Mouse (Mus musculus): Measurements from ENCODE around the gene Ube2j1. TPM values are rescaled to one million over a fixed set of nuclear protein-coding genes. Genes with fewer than 3 reads are reported as not detected.

The Ube2j1 gene
- total RNA-seq, 2 experiments from 2014 or later = 40.3 to 52.6 TPM

- no peak for ATAC-seq (replicated peaks; ENCODE audit: poor library complexity, severe bottlenecking)
These were observed 21.1 kb upstream of the Ube2j1 start for GRCm38 (mm10) chr4:33010078-33010477.

GRCm38 (mm10) chr4:33012484-33012883, 18.7 kb upstream of the Ube2j1 start:
- no peak for ATAC-seq (replicated peaks; ENCODE audit: poor library complexity, severe bottlenecking)

- peak; percentile 93 for ATAC-seq (replicated peaks; ENCODE audit: poor library complexity, severe bottlenecking)
These were observed 12.7 kb upstream of the Ube2j1 start for GRCm38 (mm10) chr4:33018361-33018999.

DNA sequence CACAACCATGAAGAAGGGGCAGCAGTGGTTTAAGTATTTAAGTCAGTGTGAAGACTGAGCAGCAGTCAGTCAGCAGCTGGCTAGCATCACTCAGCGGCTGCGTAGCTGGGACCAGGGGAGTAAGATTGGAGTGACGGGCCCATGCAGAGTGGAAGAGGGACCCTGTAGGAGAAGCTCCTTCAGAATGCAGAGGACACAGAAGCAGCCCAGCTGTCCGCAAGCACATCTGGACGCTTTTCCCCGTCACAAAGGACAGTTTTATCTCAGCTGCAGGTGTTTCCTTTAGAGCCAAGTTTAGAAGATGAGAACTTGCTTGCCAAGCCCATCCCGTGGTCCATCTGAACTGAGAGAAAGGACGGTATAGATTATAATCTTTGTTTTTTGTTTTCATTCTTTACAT, 6.8 kb upstream of the Ube2j1 start:
- no peak for ATAC-seq (replicated peaks; ENCODE audit: poor library complexity, severe bottlenecking)

DNA sequence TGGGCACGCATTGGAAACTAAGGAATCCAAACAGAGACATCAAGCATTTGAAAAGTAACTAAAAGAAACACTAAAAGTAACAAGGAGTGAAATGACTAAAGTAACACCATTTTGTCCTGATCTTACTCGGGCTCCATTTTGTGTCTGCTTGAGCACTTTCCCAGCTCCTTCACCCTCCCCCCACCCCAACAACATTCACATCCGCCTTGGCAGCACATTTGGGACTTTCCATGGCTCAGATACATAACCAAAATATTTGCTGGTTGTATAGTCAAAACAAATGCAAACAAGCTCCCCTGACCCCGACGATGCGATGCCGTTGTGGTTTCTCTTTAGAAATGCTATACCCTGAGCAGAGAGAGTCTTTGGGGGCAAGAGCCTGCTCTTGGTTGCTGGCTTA, 2.1 kb upstream of the Ube2j1 start:
- no peak for ATAC-seq (replicated peaks; ENCODE audit: poor library complexity, severe bottlenecking)

DNA sequence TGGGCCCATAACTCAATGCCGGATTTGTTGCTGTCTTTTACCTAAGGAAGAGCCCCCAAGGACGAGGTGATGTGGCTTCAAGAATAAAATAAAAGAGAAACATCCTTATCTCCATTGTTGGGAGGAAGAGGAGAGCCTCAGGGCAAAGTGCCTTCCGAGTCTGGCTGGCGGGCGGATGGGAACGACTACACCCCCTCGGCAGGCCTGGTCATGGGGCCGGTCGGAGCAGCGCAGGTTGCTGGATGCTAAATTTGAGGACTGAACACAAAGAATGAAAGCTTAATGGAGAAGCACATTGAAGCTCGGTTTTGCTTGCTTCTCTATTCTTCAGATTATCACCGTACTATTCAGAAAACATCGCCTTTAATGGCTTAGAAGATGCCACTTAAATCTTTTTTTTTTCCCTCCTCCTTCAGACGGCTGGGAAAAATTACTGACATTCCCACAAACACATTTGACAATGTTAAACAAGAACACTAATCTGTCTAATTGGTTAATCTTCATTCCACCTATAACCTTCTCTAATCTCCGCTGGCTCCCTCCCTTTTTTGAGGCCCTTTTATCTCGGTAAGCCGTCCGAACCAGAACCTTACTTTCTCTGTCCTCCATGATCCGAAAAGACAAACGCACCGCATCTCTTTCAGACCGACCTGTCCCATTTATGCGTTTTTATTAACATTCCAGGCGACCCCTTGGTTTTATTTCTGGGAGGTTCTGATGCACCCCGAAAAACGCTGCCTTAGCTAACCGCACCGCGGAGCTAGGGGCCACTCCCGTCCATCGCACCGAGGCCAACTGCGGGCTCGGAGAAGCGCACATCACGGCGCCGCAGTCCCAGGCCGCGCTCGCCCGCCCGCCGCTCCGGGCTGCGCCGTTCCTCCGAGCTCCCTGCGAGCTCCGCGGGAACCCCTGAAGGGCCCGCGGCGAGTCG, 687 bp upstream of the Ube2j1 start:
- peak; percentile 40; the same call in 1 of the 2 replicates for ATAC-seq (replicated peaks; ENCODE audit: poor library complexity, severe bottlenecking)

- no peak for ATAC-seq (replicated peaks; ENCODE audit: poor library complexity, severe bottlenecking)
These were observed 829 bp downstream of the Ube2j1 start for GRCm38 (mm10) chr4:33032045-33032444.

DNA sequence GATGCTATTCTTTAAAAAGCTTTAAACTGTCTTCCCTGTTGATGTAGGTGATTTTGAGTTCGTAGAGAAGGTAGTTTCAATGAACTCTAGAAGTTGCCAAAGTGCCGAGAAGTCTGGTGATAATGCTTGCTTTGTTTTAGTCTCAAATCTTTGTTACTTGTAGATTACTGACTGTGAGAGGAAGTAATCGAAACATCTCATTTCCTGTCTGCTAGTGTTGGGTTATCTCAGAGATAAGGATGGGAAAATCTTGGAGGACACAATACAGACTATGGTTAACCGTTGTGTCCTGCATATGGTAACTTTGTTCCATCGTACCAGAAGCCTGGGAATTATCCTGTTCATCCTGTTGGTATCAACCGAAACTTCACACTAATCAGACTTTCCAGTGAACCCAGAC, 2.3 kb downstream of the Ube2j1 start:
- no peak for ATAC-seq (replicated peaks; ENCODE audit: poor library complexity, severe bottlenecking)

- no peak for ATAC-seq (replicated peaks; ENCODE audit: poor library complexity, severe bottlenecking)
These were observed 8.6 kb downstream of the Ube2j1 start for GRCm38 (mm10) chr4:33039826-33040225.

DNA sequence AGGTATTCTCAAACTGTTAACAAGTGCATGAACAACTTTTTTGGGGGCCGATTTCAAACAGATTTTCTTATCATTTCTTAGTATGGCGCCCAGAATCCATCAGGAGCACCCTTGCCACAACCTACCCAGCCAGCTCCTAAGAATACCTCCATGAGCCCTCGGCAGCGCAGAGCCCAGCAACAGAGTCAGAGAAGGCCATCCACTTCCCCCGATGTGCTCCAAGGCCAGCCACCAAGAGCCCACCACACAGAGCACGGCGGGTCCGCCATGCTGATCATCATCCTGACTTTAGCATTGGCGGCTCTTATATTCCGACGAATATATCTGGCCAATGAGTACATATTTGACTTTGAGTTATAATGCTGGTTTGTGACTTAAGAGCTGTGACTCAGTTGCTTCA, 18.4 kb downstream of the Ube2j1 start:
- ATAC-seq (replicated peaks; ENCODE audit: poor library complexity, severe bottlenecking) = no peak

GRCm38 (mm10) chr4:33052055-33052454, 20.8 kb downstream of the Ube2j1 start:
- ATAC-seq (replicated peaks; ENCODE audit: poor library complexity, severe bottlenecking) = no peak

- ATAC-seq (replicated peaks; ENCODE audit: poor library complexity, severe bottlenecking) = no peak
These were observed 21.4 kb downstream of the Ube2j1 start for GRCm38 (mm10) chr4:33052650-33053049.

DNA sequence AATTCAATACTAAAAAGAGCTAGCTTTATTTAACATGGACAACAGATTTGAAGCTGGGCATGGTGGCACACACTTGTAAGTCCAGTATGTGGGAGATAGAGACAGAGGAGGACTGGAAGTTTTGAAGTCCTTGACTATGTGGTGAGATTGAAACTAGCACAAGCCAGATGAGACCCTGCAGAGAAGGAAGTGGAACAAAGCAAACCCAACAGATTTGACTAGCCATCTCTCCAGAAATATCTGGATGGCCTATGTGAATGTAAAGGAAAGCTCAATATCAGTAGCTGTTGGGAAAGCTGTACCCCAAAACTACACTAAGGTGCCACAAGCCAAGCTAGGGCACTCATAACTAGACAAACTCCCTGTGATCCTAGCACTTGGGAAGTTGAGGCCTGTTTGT, 23.2 kb downstream of the Ube2j1 start:
- no peak for ATAC-seq (replicated peaks; ENCODE audit: poor library complexity, severe bottlenecking)

DNA sequence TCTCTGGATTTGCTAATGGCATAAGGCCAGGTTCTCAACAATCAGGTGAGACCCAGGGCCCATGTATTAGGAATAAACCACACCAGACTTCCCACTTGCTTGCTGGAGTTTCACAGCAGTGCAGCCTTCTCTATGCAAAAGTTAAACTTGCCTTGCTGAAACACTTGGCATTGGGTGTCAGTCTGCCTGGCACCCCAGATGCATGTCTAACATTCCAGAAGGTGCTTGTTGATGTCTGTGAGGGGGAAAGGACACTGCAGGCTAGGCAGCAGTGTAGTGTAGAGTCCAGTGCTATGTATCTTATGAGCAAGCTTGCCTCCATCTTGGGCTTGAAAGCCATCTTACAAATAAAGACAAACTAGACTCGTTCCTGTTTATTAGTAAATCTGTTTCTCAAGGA, 25.1 kb downstream of the Ube2j1 start:
- ATAC-seq (replicated peaks; ENCODE audit: poor library complexity, severe bottlenecking) = no peak

DNA sequence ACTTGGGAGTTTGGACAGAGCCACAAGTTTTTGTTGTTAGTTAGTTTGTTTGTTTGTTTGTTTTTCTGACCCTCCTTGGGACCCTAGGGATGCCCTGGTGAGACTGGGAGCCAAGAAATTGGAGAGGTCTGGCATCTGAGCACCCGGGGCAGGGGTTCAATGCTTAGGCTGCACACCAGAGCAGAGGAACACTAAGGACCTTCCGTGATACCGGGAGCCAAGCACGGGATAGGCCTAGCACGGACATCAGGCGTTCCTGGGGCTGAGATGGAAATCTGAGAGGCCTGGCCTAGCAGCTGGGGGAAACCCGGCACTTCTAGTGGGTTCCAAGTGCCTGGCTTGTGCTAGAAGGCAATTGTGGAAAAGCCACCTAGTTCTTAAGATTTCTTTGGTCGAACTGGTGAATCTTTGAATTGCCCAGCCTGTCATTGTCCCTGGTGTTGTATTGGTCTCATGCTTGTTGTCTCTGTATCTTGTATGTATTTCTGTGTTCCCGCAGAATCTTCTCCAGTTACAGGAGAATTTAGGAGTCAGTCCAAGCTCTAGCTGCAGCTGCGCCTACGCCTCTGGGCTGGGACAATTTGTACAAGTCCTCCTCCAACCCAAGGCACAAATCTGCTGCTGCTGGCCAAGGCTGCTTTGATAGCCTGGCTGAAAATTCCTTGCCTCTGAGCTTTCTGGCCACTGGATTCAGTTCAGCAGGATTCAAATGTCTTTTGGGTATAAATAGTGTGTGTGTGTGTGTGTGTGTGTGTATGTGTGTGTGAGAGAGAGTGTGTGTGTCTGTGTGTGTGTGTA, 26.9 kb downstream of the Ube2j1 start:
- ATAC-seq (replicated peaks; ENCODE audit: poor library complexity, severe bottlenecking) = no peak

GRCm38 (mm10) chr4:33061158-33061557, 29.9 kb downstream of the Ube2j1 start:
- ATAC-seq (replicated peaks; ENCODE audit: poor library complexity, severe bottlenecking) = no peak

DNA sequence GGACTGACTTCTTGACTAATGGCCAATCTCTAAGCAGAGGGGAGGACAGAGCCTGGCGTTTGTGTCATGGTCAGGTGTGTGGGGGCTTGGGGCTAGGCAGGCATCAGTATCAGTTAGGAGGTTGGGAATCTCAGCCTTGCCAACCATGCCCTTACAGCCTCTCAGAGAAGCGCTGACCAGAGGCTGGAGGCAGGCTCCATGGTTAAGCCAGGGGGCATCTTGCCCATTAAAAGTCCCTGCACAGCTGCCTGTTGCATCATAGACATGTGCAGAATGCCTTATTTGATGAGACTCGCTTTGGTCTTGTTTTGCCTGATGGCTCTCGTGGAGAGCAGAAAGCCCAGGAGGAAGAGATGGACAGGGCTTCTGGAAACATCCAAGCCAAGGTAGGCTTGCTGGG, 31.8 kb downstream of the Ube2j1 start, which contains the start of gene Gabrr2:
TSS of gene Gabrr2 (plus strand) at position 19 of the 400 bp plus-strand sequence.
- no peak for ATAC-seq (replicated peaks; ENCODE audit: poor library complexity, severe bottlenecking)

DNA sequence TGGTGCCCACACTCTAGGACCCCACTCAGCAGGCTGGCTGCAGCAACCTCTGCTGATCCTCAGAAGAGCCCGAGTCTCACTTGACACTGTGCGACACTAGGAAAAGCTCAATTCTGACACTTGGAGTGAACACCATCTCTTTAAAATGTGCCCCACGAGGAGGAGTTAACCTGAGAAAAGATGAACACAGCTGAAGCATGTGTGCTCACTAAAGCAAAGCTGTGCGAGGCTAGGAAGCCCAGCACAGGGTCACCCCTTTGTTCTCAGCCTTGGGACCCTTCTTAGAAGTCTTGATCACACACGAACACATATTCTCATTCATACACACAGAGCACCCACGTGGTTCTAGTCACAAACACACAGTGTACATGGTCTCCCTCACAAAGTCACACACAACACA, 33.8 kb downstream of the Ube2j1 start:
- ATAC-seq (replicated peaks; ENCODE audit: poor library complexity, severe bottlenecking) = no peak

GRCm38 (mm10) chr4:33066223-33066960, 35.2 kb downstream of the Ube2j1 start:
- ATAC-seq (replicated peaks; ENCODE audit: poor library complexity, severe bottlenecking) = peak; percentile 50

DNA sequence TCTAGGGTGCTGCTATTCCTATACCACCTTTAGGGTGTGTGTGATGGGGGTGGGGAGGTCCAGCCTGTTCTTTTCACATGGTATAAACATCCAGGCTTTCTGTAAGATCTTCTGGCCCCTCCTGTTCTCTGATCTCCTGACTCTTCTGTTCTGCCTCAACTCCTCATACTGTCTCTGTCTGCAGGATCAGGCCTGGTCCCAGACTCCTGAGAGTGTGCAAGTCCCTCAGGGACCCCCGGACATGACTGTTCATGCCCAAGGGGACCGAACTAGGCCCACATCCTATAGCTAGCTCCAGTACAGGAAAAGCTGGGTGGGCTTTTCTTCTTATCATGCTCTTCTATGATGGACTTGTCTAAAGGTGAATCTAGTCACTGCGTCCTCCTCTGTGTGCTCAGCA, 36.1 kb downstream of the Ube2j1 start:
- ATAC-seq (replicated peaks; ENCODE audit: poor library complexity, severe bottlenecking) = no peak

Data from granulocyte monocyte progenitor cell, adult 5-6 weeks (primary cell).